Comparison of ENCODE assay signal across 1 mouse cellular context in the genomic region with DNA sequence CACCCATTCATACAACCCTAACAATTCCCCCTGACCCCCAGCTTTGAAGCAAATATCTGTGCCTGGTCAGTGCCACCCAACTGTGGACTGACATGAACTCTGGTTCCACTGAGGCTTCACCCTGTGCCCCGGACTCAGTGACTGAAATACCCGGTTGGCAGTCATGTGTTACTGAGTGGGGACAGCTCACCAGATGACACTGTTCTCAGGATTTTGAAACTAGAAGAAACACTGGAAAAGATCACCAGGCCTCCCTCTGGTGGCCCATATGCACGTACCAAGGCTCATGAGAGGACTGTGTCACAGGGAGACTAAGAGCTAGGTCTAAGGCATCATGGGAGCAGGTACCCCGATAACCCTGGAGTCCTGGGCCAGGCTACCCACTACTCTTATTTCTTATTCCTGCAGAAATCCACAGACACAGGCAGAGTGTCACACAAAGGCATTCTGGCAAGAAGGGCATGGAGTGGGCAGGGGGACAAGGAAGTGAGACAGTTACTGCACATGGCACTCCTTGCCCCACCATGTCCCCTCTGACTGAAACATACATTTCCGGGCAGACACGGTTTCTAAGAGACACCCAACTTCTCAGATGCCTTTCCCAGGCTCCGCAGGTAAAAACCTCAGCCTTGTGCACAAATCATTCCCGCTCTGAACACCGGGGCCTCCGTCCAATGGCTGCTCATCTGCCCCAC.
TF ChIP-seq lines count a peak whose summit lies in the region.

No protein-coding gene starts in this region.

TF ChIP-seq in CH12.LX, 34 proteins besides CTCF, POLR2A, EP300 and RAD21 (continued from another document):
- TF ChIP-seq GABPA (IDR thresholded peaks at IDR 0.05; ENCODE audit: insufficient replicate concordance, low read depth, low read length) (no peak), PAX5 (IDR thresholded peaks at IDR 0.05; ENCODE audit: low read length) (no peak), SIN3A (IDR thresholded peaks at IDR 0.05; ENCODE audit: low read length) (no peak), RCOR1 (conservative IDR thresholded peaks at IDR 0.05; ENCODE audit: low read depth, low read length) (no peak), ZC3H11A (IDR thresholded peaks at IDR 0.05; ENCODE audit: low read depth, low read length) (no peak), ETS1 (conservative IDR thresholded peaks at IDR 0.05; ENCODE audit: low read depth, low read length) (peak; percentile 18; the same call in 1 of the 2 replicates), ZKSCAN1 (IDR thresholded peaks at IDR 0.05; ENCODE audit: borderline replicate concordance, low read depth, low read length) (no peak), MYC (IDR thresholded peaks at IDR 0.05; ENCODE audit: low read depth, low read length) (no peak), MEF2A (IDR thresholded peaks at IDR 0.05; ENCODE audit: borderline replicate concordance, low read depth, low read length) (no peak), NRF1 (IDR thresholded peaks at IDR 0.05; ENCODE audit: low read depth, low read length) (no peak), TCF12 (IDR thresholded peaks at IDR 0.05; ENCODE audit: low read depth, low read length) (no peak), JUND (conservative IDR thresholded peaks at IDR 0.05; ENCODE audit: low read depth, low read length) (no peak), CHD1 (IDR thresholded peaks at IDR 0.05; ENCODE audit: low read depth, low read length) (no peak)
TF ChIP-seq in CH12.LX: peak in this region for 4.
